Mouse (Mus musculus) liver, embryonic 13.5 days (tissue): ENCODE data around the gene Cpn2. TPM values are rescaled to one million over a fixed set of nuclear protein-coding genes. Genes with fewer than 3 reads are reported as not detected.

Experiments
- ATAC-seq: fragments of 200-750 bp; cut with Nextera tagmentation; 2 replicates; pipeline ENCODE4 v1.8.0; 2017; ENCODE audit warnings: low read depth, mild to moderate bottlenecking, moderate number of reproducible peaks, moderate library complexity
- DNase-seq: peaks from one replicate; pipeline ENCODE4 v3.0.0; 2022
- H3K27ac ChIP-seq: fragments of 300-500 bp; sonication (generic); 2 replicates; pipeline ENCODE4 v1.5.1; 2015; ENCODE audit warnings: moderate library complexity, mild to moderate bottlenecking, inconsistent platforms
- H3K27me3 ChIP-seq: fragments of 300-500 bp; sonication (generic); 2 replicates; pipeline ENCODE4 v1.6.1; 2015; ENCODE audit warnings: mild to moderate bottlenecking, inconsistent platforms
- H3K36me3 ChIP-seq: fragments of 300-500 bp; sonication (generic); 2 replicates; pipeline ENCODE4 v1.6.1; 2015; ENCODE audit warnings: mild to moderate bottlenecking, inconsistent platforms
- H3K4me1 ChIP-seq: fragments of 300-500 bp; sonication (generic); replicated peaks from 2 replicates; pipeline ENCODE4 v1.6.1; 2015; ENCODE audit warnings: inconsistent platforms
- H3K4me2 ChIP-seq: fragments of 300-500 bp; sonication (generic); 2 replicates; pipeline ENCODE4 v1.6.1; 2015; ENCODE audit warnings: inconsistent platforms, mild to moderate bottlenecking, moderate library complexity
- H3K4me3 ChIP-seq: fragments of 300-500 bp; sonication (generic); replicated peaks from 2 replicates; pipeline ENCODE4 v1.5.1; 2015; ENCODE audit warnings: mild to moderate bottlenecking, inconsistent platforms
- H3K9ac ChIP-seq: fragments of 300-500 bp; sonication (generic); 2 replicates; pipeline ENCODE4 v1.6.1; 2015; ENCODE audit warnings: mild to moderate bottlenecking, inconsistent platforms
- H3K9me3 ChIP-seq: fragments of 300-500 bp; sonication (generic); replicated peaks from 2 replicates; pipeline ENCODE4 v1.6.1; 2016; ENCODE audit warnings: inconsistent platforms
- WGBS: fragments of 180-500 bp; shearing (Covaris S2); methylation state at CpG from one replicate; pipeline ENCODE4 v1.1.7; 2015; ENCODE audit not compliant: insufficient replicate concordance; 5-methylcytosine and 5-hydroxymethylcytosine counted together
- polyA plus RNA-seq: library from polyadenylated mRNA; unstranded; fragments of >200 nt; fragmentation: Nextera tagmentation; extraction: Ambion mirVana; gene quantifications from 2 replicates; pipeline ENCODE4 v1.2.1, GENCODE M21; 2015

Cpn2 gene
- 1.7 TPM in 2 replicates for polyA plus RNA-seq

GRCm38 (mm10) chr16:30267359-30267758 lies at the start of gene Cpn2:
Cpn2 (minus strand) TSS chr16:30267499.
- Histone ChIP-seq H3K27ac (peak within 1 kb of the TSS; percentile 63), H3K4me1 (0 out of 2 replicates have a peak, but pooled peaks cover 8% of the 10 kb centered on the region), H3K36me3 (no peaks in the 10 kb centered on the region), H3K9me3 (no peaks in the 10 kb centered on the region), H3K4me3 (peak within 1 kb of the TSS; percentile 42), H3K27me3 (no peaks in the 10 kb centered on the region), H3K4me2 (peak within 1 kb of the TSS; percentile 42), H3K9ac (peak within 1 kb of the TSS; percentile 49)
- peak; percentile 57 for ATAC-seq
- DNase-seq = no peak
- WGBS = 71% methylated on average over 5 of the region's 5 CpGs

- H3K27ac ChIP-seq = no peak overlapping the region
- ATAC-seq = no peak
- no peak overlapping the region for H3K9ac ChIP-seq
- no peak for DNase-seq
- H3K4me2 ChIP-seq = no peak overlapping the region
- no peak overlapping the region for H3K4me3 ChIP-seq
- H3K27me3 ChIP-seq = peaks cover 11% of the 10 kb centered on the region
- peaks cover 18% of the 10 kb centered on the region for H3K36me3 ChIP-seq
- peaks cover 29% of the 10 kb centered on the region for H3K4me1 ChIP-seq
- no peaks in the 10 kb centered on the region for H3K9me3 ChIP-seq
Observed at GRCm38 (mm10) chr16:30314236-30314635, 46.9 kb upstream of the Cpn2 start.

GRCm38 (mm10) chr16:30310647-30311046 lies 43.3 kb upstream of the Cpn2 start, which contains the start of gene Gp5:
Gp5 (minus strand) TSS chr16:30310779.
- Histone ChIP-seq H3K4me2 (peak within 1 kb of the TSS; percentile 93), H3K4me1 (peaks cover 43% of the 10 kb centered on the region), H3K27ac (peak within 1 kb of the TSS; percentile 64), H3K9ac (peak within 1 kb of the TSS; percentile 68), H3K36me3 (peaks cover 7% of the 10 kb centered on the region), H3K9me3 (no peaks in the 10 kb centered on the region), H3K4me3 (peak within 1 kb of the TSS; percentile 66), H3K27me3 (peaks cover 44% of the 10 kb centered on the region)
- DNase-seq = no peak
- ATAC-seq = peak; percentile 77

GRCm38 (mm10) chr16:30310171-30310515 lies 42.8 kb upstream of the Cpn2 start:
- H3K9me3 ChIP-seq = no peaks in the 10 kb centered on the region
- H3K27ac ChIP-seq = peak overlapping the region; percentile 19; the same call in 1 of the 2 replicates
- peak overlapping the region; percentile 66 for H3K4me3 ChIP-seq
- peak overlapping the region; percentile 93 for H3K4me2 ChIP-seq
- 19% methylated on average over 8 of the region's 8 CpGs for WGBS
- peaks cover 43% of the 10 kb centered on the region for H3K4me1 ChIP-seq
- no peak for DNase-seq
- H3K9ac ChIP-seq = peak overlapping the region; percentile 68; the same call in 1 of the 2 replicates
- H3K27me3 ChIP-seq = peaks cover 44% of the 10 kb centered on the region
- H3K36me3 ChIP-seq = 0 out of 2 replicates have a peak, but pooled peaks cover 4% of the 10 kb centered on the region
- no peak for ATAC-seq

- no peaks in the 10 kb centered on the region for H3K9me3 ChIP-seq
- H3K27ac ChIP-seq = no peak overlapping the region
- WGBS = 2% methylated on average over 34 of the region's 34 CpGs
- peak overlapping the region; percentile 93 for H3K4me2 ChIP-seq
- H3K9ac ChIP-seq = peak overlapping the region; percentile 68
- H3K36me3 ChIP-seq = no peaks in the 10 kb centered on the region
- H3K4me3 ChIP-seq = peak overlapping the region; percentile 66
- ATAC-seq = no peak
- no peak for DNase-seq
- H3K4me1 ChIP-seq = peaks cover 43% of the 10 kb centered on the region
- peaks cover 44% of the 10 kb centered on the region for H3K27me3 ChIP-seq
Observed at GRCm38 (mm10) chr16:30309395-30310170, 42.3 kb upstream of the Cpn2 start.

- H3K36me3 ChIP-seq = no peaks in the 10 kb centered on the region
- H3K4me3 ChIP-seq = peak overlapping the region; percentile 66
- peak; percentile 49; the same call in 1 of the 2 replicates for ATAC-seq
- peaks cover 43% of the 10 kb centered on the region for H3K4me1 ChIP-seq
- 2% methylated on average over 72 of the region's 72 CpGs for WGBS
- H3K9me3 ChIP-seq = no peaks in the 10 kb centered on the region
- peak overlapping the region; percentile 68 for H3K9ac ChIP-seq
- DNase-seq = no peak
- peaks cover 44% of the 10 kb centered on the region for H3K27me3 ChIP-seq
- H3K4me2 ChIP-seq = peak overlapping the region; percentile 93
- H3K27ac ChIP-seq = no peak overlapping the region
Observed at GRCm38 (mm10) chr16:30308616-30309394, 41.5 kb upstream of the Cpn2 start.

GRCm38 (mm10) chr16:30307961-30308615 lies 40.8 kb upstream of the Cpn2 start:
- Histone ChIP-seq H3K27me3 (peaks cover 50% of the 10 kb centered on the region), H3K36me3 (no peaks in the 10 kb centered on the region), H3K9ac (peak overlapping the region; percentile 68), H3K4me3 (peak overlapping the region; percentile 66), H3K4me2 (peak overlapping the region; percentile 93), H3K27ac (no peak overlapping the region), H3K4me1 (peaks cover 43% of the 10 kb centered on the region), H3K9me3 (no peaks in the 10 kb centered on the region)
- DNase-seq (no peak), ATAC-seq (peak; percentile 6; the same call in 1 of the 2 replicates)
- 17% methylated on average over 29 of the region's 29 CpGs for WGBS

GRCm38 (mm10) chr16:30307306-30307705 lies 40.0 kb upstream of the Cpn2 start:
- Histone ChIP-seq H3K4me2 (no peak overlapping the region), H3K9ac (no peak overlapping the region), H3K27me3 (peaks cover 50% of the 10 kb centered on the region), H3K4me1 (peaks cover 43% of the 10 kb centered on the region), H3K4me3 (no peak overlapping the region), H3K36me3 (no peaks in the 10 kb centered on the region), H3K27ac (no peak overlapping the region), H3K9me3 (no peaks in the 10 kb centered on the region)
- WGBS = 44% methylated on average over 12 of the region's 12 CpGs
- DNase-seq (no peak), ATAC-seq (no peak)

- Histone ChIP-seq H3K4me1 (peaks cover 32% of the 10 kb centered on the region), H3K4me2 (no peak overlapping the region), H3K27ac (no peak overlapping the region), H3K36me3 (no peaks in the 10 kb centered on the region), H3K4me3 (no peak overlapping the region), H3K27me3 (peaks cover 55% of the 10 kb centered on the region), H3K9me3 (no peaks in the 10 kb centered on the region), H3K9ac (no peak overlapping the region)
- ATAC-seq (no peak), DNase-seq (no peak)
- 70% methylated on average over 4 of the region's 4 CpGs for WGBS
Observed at GRCm38 (mm10) chr16:30306102-30306501, 38.8 kb upstream of the Cpn2 start.

- DNase-seq = no peak
- WGBS = 49% methylated on average over 5 of the region's 5 CpGs
- Histone ChIP-seq H3K27ac (no peak overlapping the region), H3K4me3 (no peak overlapping the region), H3K9ac (no peak overlapping the region), H3K36me3 (no peaks in the 10 kb centered on the region), H3K4me2 (no peak overlapping the region), H3K9me3 (no peaks in the 10 kb centered on the region), H3K27me3 (peaks cover 53% of the 10 kb centered on the region), H3K4me1 (peaks cover 13% of the 10 kb centered on the region)
- no peak for ATAC-seq
Observed at GRCm38 (mm10) chr16:30304236-30304635, 36.9 kb upstream of the Cpn2 start.

- H3K4me3 ChIP-seq = no peak overlapping the region
- H3K4me2 ChIP-seq = no peak overlapping the region
- H3K36me3 ChIP-seq = no peaks in the 10 kb centered on the region
- no peaks in the 10 kb centered on the region for H3K9me3 ChIP-seq
- WGBS = 61% methylated on average over 2 of the region's 2 CpGs
- H3K9ac ChIP-seq = no peak overlapping the region
- no peak overlapping the region for H3K27ac ChIP-seq
- peaks cover 5% of the 10 kb centered on the region for H3K4me1 ChIP-seq
- DNase-seq = no peak
- peaks cover 44% of the 10 kb centered on the region for H3K27me3 ChIP-seq
- no peak for ATAC-seq
Observed at GRCm38 (mm10) chr16:30303411-30303810, 36.1 kb upstream of the Cpn2 start.
